Mouse (Mus musculus) stomach, embryonic 15.5 days (tissue): ENCODE measurements at regions not wholly inside any gene's neighbourhood (a gene's known extent, or its start where the extent isn't known, plus 50 kb on each side); places are given as distances from the start of the nearest gene placed in this dataset.

Source experiments
- ATAC-seq: fragments of 200-750 bp; cut with Nextera tagmentation; 2 replicates; pipeline ENCODE4 v1.8.0; 2017; ENCODE audit warnings: low read depth, moderate number of reproducible peaks, moderate TSS enrichment; ENCODE audit not compliant: insufficient read depth, low FRiP score
- H3K27ac ChIP-seq: fragments of 300-500 bp; sonication (generic); 2 replicates; pipeline ENCODE4 v1.5.1; 2015; ENCODE audit warnings: mild to moderate bottlenecking, inconsistent platforms
- H3K27me3 ChIP-seq: fragments of 300-500 bp; sonication (generic); replicated peaks from 2 replicates; pipeline ENCODE4 v1.6.1; 2015; ENCODE audit warnings: inconsistent platforms
- H3K36me3 ChIP-seq: fragments of 300-500 bp; sonication (generic); 2 replicates; pipeline ENCODE4 v1.6.1; 2015; ENCODE audit warnings: inconsistent platforms
- H3K4me1 ChIP-seq: fragments of 300-500 bp; sonication (generic); 2 replicates; pipeline ENCODE4 v1.6.1; 2015; ENCODE audit warnings: inconsistent platforms
- H3K4me2 ChIP-seq: fragments of 300-500 bp; sonication (generic); 2 replicates; pipeline ENCODE4 v1.6.1; 2015; ENCODE audit warnings: mild to moderate bottlenecking, inconsistent platforms
- H3K4me3 ChIP-seq: fragments of 300-500 bp; sonication (generic); replicated peaks from 2 replicates; pipeline ENCODE4 v1.5.1; 2015; ENCODE audit warnings: inconsistent platforms
- H3K9ac ChIP-seq: fragments of 300-500 bp; sonication (generic); 2 replicates; pipeline ENCODE4 v1.6.1; 2015; ENCODE audit warnings: inconsistent platforms
- H3K9me3 ChIP-seq: fragments of 300-500 bp; sonication (generic); 2 replicates; pipeline ENCODE4 v1.6.1; 2016; ENCODE audit warnings: inconsistent platforms
- WGBS: fragments of 180-500 bp; shearing (Covaris S2); methylation state at CpG from one replicate; pipeline ENCODE4 v1.1.7; 2015; 5-methylcytosine and 5-hydroxymethylcytosine counted together

DNA sequence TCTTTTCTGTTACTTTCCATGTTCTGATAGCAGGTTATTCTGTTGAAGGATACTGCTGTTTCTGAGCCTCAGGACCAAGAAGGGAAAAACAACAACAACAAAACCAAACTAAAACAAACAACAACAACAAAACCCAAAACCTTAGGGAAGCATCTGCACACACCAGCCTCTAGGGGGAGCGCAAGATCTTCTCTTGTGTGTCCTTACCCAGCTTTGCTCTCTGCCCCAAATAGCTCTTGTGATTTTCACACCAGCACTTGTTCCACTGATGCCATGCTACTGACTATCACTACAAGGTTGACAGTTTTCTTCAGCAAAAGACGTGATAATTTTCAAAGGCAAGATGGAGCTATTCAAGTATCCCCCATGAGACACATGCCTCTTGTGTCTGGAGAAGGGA, 59.8 kb upstream of the Nrg3 start:
- peak; percentile 35; the same call in 1 of the 2 replicates for ATAC-seq
- Histone ChIP-seq H3K27me3 (no peaks in the 10 kb centered on the region), H3K36me3 (no peaks in the 10 kb centered on the region), H3K9ac (no peak overlapping the region), H3K4me2 (no peak overlapping the region), H3K27ac (no peak overlapping the region), H3K4me3 (no peak overlapping the region), H3K9me3 (no peaks in the 10 kb centered on the region), H3K4me1 (no peaks in the 10 kb centered on the region)
- 14% methylated on average over 2 of the region's 2 CpGs for WGBS
